8 mouse cellular contexts compared by ENCODE assay signal in genomic region chr19:34191645-34192007, GRCm38 (mm10). TPM values are rescaled to one million over a fixed set of nuclear protein-coding genes. Genes with fewer than 3 reads are reported as not detected.
DNase-seq lines count a peak whose midpoint lies in the region; ATAC-seq lines count a peak whose summit lies in the region.

No protein-coding gene starts in this region.

- H3K27me3 ChIP-seq in erythroblast, embryonic 14.5 days (ENCODE audit: control insufficient read depth) = peaks cover 12% of the 10 kb centered on the region
- H3K27me3 ChIP-seq in limb, embryonic 15.5 days = 0 out of 2 replicates have a peak, but pooled peaks cover 7% of the 10 kb centered on the region
- no peaks in the 10 kb centered on the region for H3K27me3 ChIP-seq in stomach, embryonic 16.5 days (ENCODE audit: control insufficient read depth, insufficient read depth, low read length)

- 16% methylated on average over 10 of the region's 10 CpGs for WGBS in limb, embryonic 15.5 days
- 27% methylated on average over 10 of the region's 10 CpGs for WGBS in stomach, embryonic 16.5 days

- peaks cover 11% of the 10 kb centered on the region for H3K4me1 ChIP-seq in erythroblast, embryonic 14.5 days (ENCODE audit: control insufficient read depth)
- peaks cover 19% of the 10 kb centered on the region for H3K4me1 ChIP-seq in limb, embryonic 15.5 days
- no peaks in the 10 kb centered on the region for H3K4me1 ChIP-seq in stomach, embryonic 16.5 days (ENCODE audit: control insufficient read depth, insufficient read depth, low read length)

- no peaks in the 10 kb centered on the region for H3K36me3 ChIP-seq in erythroblast, embryonic 14.5 days (ENCODE audit: control insufficient read depth)
- no peaks in the 10 kb centered on the region for H3K36me3 ChIP-seq in limb, embryonic 15.5 days
- no peaks in the 10 kb centered on the region for H3K36me3 ChIP-seq in stomach, embryonic 16.5 days (ENCODE audit: control insufficient read depth, insufficient read depth, low read length)

- DNase-seq in right cerebral cortex, postnatal 14 days = peak; percentile 11
- DNase-seq in right cerebral cortex, postnatal 4 days = no peak
- DNase-seq in layer of hippocampus, adult 11-12 months (ENCODE audit: low spot score) = no peak
- no peak for DNase-seq in adrenal gland, postnatal 25 days

- no peaks in the 10 kb centered on the region for H3K9me3 ChIP-seq in erythroblast, embryonic 14.5 days (ENCODE audit: control insufficient read depth, low read length)
- H3K9me3 ChIP-seq in limb, embryonic 15.5 days = no peaks in the 10 kb centered on the region
- no peaks in the 10 kb centered on the region for H3K9me3 ChIP-seq in stomach, embryonic 16.5 days (replicated peaks; ENCODE audit: control insufficient read depth, low read length)

- ATAC-seq in erythroblast, adult 5-6 weeks (replicated peaks; ENCODE audit: low FRiP score, poor library complexity, severe bottlenecking) = no peak
- ATAC-seq in limb, embryonic 15.5 days (ENCODE audit: insufficient number of reproducible peaks, low FRiP score, low TSS enrichment, low read depth) = no peak
- 0 out of 2 replicates have a peak, but pooled peaks have one; percentile 3 for ATAC-seq in stomach, embryonic 16.5 days (ENCODE audit: insufficient read depth, low FRiP score)

- peak overlapping the region; percentile 64 for H3K4me3 ChIP-seq in erythroblast, embryonic 14.5 days (replicated peaks)
- H3K4me3 ChIP-seq in limb, embryonic 15.5 days = peak overlapping the region; percentile 75
- peak overlapping the region; percentile 82 for H3K4me3 ChIP-seq in stomach, embryonic 16.5 days (replicated peaks; ENCODE audit: low read length)

- H3K27ac ChIP-seq in limb, embryonic 15.5 days = no peak overlapping the region; the same call in 1 of the 2 replicates
- no peak overlapping the region for H3K27ac ChIP-seq in stomach, embryonic 16.5 days (ENCODE audit: low read length)

- H3K9ac ChIP-seq in limb, embryonic 15.5 days = no peak overlapping the region
- peak overlapping the region; percentile 87 for H3K9ac ChIP-seq in stomach, embryonic 16.5 days (ENCODE audit: low read length)

- H3K4me2 ChIP-seq in limb, embryonic 15.5 days = peak overlapping the region; percentile 89
- peak overlapping the region; percentile 94 for H3K4me2 ChIP-seq in stomach, embryonic 16.5 days (ENCODE audit: low read depth, low read length)

RNA-seq across cellular contexts. Expression of gene Stambpl1, which starts 0.4 kb away (rescaled TPM):
- polyA plus RNA-seq in erythroblast, embryonic 14.5 days (2012) = not detected in 2 replicates
- 8.6 and 12.5 TPM in 2 replicates for total RNA-seq in erythroblast, adult 5-6 weeks (2015; ENCODE audit: low replicate concordance)
- 2.9 and 9.8 TPM in 2 replicates for total RNA-seq in erythroblast, adult 5-6 weeks (2017; ENCODE audit: low replicate concordance)
- polyA plus RNA-seq in limb, embryonic 15.5 days (2015; fragmentation: Nextera tagmentation; extraction: Ambion mirVana) = 15.4 and 16.2 TPM in 2 replicates
- polyA plus RNA-seq in stomach, embryonic 16.5 days (2015; fragmentation: Nextera tagmentation; extraction: Ambion mirVana) = 12.5 and 13.2 TPM in 2 replicates
- 5.5 and 6.7 TPM in 2 replicates for total RNA-seq in adrenal gland, postnatal 25 days (2021)

RNA-seq across cellular contexts. Expression of gene Ankrd22, which starts 25.8 kb away (rescaled TPM):
- not detected in 2 replicates for polyA plus RNA-seq in erythroblast, embryonic 14.5 days (2012)
- 4.0 and 17.5 TPM in 2 replicates for total RNA-seq in erythroblast, adult 5-6 weeks (2015; ENCODE audit: low replicate concordance)
- total RNA-seq in erythroblast, adult 5-6 weeks (2017; ENCODE audit: low replicate concordance) = 4.6 and 8.0 TPM in 2 replicates
- 9.8 and 11.1 TPM in 2 replicates for polyA plus RNA-seq in limb, embryonic 15.5 days (2015; fragmentation: Nextera tagmentation; extraction: Ambion mirVana)
- 11.2 and 16.2 TPM in 2 replicates for polyA plus RNA-seq in stomach, embryonic 16.5 days (2015; fragmentation: Nextera tagmentation; extraction: Ambion mirVana)
- not detected in 2 replicates for total RNA-seq in adrenal gland, postnatal 25 days (2021)

Comparison
In these comparisons a context has a peak if more than half of its experiments do, and no peak if none do; other contexts are left out.
1. RNA of gene Stambpl1, which starts 0.4 kb away (polyA plus RNA-seq): 15.4 to 16.2 TPM in limb, embryonic 15.5 days and 12.5 to 13.2 TPM in stomach, embryonic 16.5 days; not detected in erythroblast, embryonic 14.5 days; every median in the first group is over 10 times any median in the second.
2. RNA of gene Ankrd22, which starts 25.8 kb away (polyA plus RNA-seq): 11.2 to 16.2 TPM in stomach, embryonic 16.5 days and 9.8 to 11.1 TPM in limb, embryonic 15.5 days; not detected in erythroblast, embryonic 14.5 days; every median in the first group is over 10 times any median in the second.
3. Peak in every context shown above with its lines, with median percentiles within 50 percentile points of each other: H3K4me3 ChIP-seq.